Mouse (Mus musculus) neutrophil, adult 5-6 weeks (primary cell): ENCODE results near the gene Lmntd1. TPM values are rescaled to one million over a fixed set of nuclear protein-coding genes. Genes with fewer than 3 reads are reported as not detected.
A peak's percentile ranks its signal among the peaks of the same experiment; 100 is the strongest.
"Not testable (repeated sequence)": the region's sequence is repeated elsewhere in the genome, so short reads cannot be mapped to it uniquely, and the experiment has no call there.

Experiments used
- ATAC-seq: fragments of 151-379, 151-347 bp; 2 replicates; pipeline ENCODE4 v1.8.0; 2017; ENCODE audit warnings: mild to moderate bottlenecking, moderate TSS enrichment; ENCODE audit not compliant: insufficient number of reproducible peaks, poor library complexity, low FRiP score, severe bottlenecking; ENCODE audit errors: extremely low read depth
- total RNA-seq: library from RNA; stranded (forward); fragments of 200-1000 nt; gene quantifications from 2 replicates; pipeline ENCODE4 v1.2.3, GENCODE M21; 2017

Gene Lmntd1
- total RNA-seq, 1 experiment from 2014 or later, result 0.35 TPM

GRCm38 (mm10) chr6:145338571-145339294 is 275.4 kb downstream of the Lmntd1 start:
- no peak for ATAC-seq

GRCm38 (mm10) chr6:145337521-145337920 is 276.6 kb downstream of the Lmntd1 start:
- ATAC-seq, result not testable (repeated sequence)

- ATAC-seq, result no peak
These were observed 278.0 kb downstream of the Lmntd1 start for GRCm38 (mm10) chr6:145335876-145336768.

GRCm38 (mm10) chr6:145334211-145334610 is 279.9 kb downstream of the Lmntd1 start:
- ATAC-seq, result peak; percentile 41; the same call in 1 of the 2 replicates

GRCm38 (mm10) chr6:145326141-145326806 is 287.8 kb downstream of the Lmntd1 start:
- peak; percentile 21; the same call in 1 of the 2 replicates for ATAC-seq

- ATAC-seq, result no peak
These were observed 289.0 kb downstream of the Lmntd1 start for GRCm38 (mm10) chr6:145325095-145325494.

GRCm38 (mm10) chr6:145324470-145324869 is 289.6 kb downstream of the Lmntd1 start:
- no peak for ATAC-seq

- no peak; the same call in 1 of the 2 replicates for ATAC-seq
These were observed 291.9 kb downstream of the Lmntd1 start for GRCm38 (mm10) chr6:145322246-145322645.

GRCm38 (mm10) chr6:145320156-145320555 is 294.0 kb downstream of the Lmntd1 start:
- ATAC-seq, result no peak

Other genes starting within 250 kb of the Lmntd1 start
- gene Tuba3b, start 1.4 kb upstream of the Lmntd1 start, total RNA-seq, result not detected in 2 replicates
- gene Rassf8, start 132.4 kb upstream of the Lmntd1 start, total RNA-seq, result 1.9 and 2.1 TPM in 2 replicates